Mouse (Mus musculus): ENCODE data around the gene Spata2l.
"Not testable (repeated sequence)": the region's sequence is repeated elsewhere in the genome, so short reads cannot be mapped to it uniquely, and the experiment has no call there.

Spata2l gene

DNA sequence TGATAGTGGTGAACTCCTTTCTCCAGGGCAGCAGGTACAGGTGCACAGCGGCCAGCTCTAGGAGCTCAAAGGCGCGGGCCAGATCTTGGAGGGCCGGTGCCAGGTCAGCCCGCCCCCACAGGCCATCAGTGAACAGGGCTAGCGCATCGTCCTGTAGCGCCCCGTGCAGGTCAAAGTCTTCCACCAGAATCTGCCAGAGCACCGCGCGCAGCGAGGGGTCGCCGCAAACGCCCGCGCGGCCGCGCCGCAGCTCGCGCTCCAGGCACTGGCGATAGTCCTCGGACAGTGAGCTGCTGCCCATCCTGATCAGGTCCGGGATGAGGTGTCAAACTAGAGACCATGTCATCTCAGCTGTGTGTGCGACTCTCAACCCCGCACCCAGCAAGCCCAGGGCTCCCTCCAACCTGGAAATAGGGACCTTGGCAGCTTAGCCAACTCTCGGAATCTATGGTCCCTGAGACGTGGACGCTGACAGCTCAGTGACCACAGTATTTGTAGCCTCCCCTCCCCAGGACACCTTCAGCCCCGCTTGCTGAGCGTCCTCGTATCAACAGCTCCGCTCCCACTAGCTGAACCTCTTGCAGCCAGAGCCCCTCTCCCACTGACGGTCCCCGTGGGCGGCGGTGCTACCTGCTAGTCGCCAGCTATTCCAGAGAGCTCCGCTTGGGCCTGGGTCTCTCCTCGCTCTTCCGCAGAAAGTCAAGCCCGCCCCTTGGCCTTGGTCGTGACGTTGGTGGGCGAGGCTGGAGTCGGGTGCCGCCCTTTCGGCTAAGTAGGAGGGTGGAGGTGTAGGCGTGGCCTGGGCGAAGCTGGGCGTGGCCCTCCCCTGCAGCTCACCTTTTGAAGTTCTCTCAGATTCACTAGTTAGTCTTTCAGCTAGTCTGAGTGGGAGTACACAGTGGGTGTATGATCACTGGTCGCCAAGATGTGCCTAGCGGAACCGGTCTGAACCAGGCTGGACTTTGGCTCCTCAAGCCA lies at the start of gene Spata2l:
Gene Spata2l (minus strand): TSS at position 714 of the 978 bp plus-strand sequence.
- peak; percentile 84 for DNase-seq (ENCODE audit: low spot score)

GRCm38 (mm10) chr8:123284493-123284892 lies 48.5 kb upstream of the Spata2l start:
- no peak for DNase-seq (ENCODE audit: low spot score)

GRCm38 (mm10) chr8:123283991-123284390 lies 48.0 kb upstream of the Spata2l start:
- DNase-seq (ENCODE audit: low spot score): no peak

GRCm38 (mm10) chr8:123282994-123283393 lies 47.0 kb upstream of the Spata2l start:
- not testable (repeated sequence) for DNase-seq (ENCODE audit: low spot score)

DNA sequence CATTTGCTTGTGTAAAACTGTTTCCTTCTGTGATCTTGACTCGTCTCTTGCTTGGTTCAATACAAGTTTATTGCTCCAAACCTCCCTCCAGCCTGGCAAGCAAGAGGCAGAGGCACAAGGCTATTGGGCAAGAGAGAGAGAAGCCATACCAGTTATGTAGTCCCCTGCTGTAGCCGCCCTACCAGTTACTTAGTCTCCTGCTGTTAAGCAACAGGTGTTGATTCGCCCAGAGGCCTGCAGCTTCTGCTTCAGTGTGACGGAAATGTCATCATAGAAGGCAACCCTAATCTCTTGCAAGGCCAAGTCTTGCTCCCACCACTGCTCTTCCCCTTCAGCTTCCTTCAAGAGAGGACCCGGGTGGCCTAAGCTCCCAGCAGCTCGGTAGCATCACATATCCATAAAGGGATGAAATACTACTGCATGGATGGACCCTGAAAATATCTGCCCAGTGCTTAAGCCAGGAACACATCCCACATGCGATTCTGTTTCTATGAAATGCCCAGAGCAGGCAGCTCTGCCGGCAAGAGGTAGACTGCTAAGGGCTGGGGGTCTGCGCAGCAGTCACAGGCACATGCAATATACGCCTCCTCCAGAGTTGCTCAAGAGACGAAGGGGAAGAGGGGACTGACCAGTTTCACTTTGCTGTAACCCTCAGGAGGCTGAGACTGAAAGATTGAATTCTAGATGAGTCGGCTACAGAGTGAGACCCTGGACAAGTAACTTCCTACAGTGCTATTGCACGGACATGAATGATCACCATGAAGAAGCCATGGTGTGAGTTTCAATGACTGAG lies 44.5 kb upstream of the Spata2l start:
- no peak for DNase-seq (ENCODE audit: low spot score)

- no peak for DNase-seq (ENCODE audit: low spot score)
These were observed 43.8 kb upstream of the Spata2l start for GRCm38 (mm10) chr8:123279828-123280227.

DNA sequence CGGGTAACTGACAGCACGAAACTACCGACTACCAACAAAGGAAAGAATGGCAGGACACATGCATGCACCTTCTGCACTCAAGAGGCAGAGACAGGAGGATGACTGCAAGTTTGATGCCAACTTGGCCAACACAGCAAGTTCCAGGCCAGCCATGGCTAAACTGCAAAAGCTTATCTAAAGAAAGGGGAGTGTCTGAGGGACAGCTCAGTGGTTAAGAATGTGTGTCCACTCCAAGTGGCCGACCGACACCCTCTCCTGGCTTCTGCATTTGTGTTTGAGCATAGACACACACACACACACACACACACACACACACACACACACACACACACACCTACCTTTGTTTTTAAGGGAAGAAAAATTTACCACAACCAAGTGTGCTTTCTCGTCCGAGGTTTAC lies 42.4 kb upstream of the Spata2l start:
- no peak for DNase-seq (ENCODE audit: low spot score)

- DNase-seq (ENCODE audit: low spot score): no peak
These were observed 39.1 kb upstream of the Spata2l start for GRCm38 (mm10) chr8:123275096-123275495.

DNA sequence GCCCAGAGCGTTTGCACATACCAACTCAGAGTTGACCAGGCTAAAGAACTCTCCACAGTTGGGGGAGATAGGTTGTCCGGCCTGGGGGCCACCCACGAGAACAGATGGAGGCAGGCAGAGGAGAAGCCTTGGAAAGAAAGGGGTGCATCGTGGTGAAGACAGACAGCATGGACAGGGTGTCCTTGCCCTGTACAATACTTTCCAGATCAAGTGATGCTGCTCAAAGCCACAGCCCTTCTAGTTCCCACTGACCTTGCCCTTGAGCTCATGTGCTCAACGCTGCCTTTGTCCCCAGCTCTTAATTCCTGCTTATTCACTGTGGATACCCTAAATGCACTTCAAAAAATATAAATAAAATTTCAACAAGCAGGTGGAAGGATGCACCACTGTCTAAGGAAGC lies 38.4 kb upstream of the Spata2l start:
- no peak for DNase-seq (ENCODE audit: low spot score)

DNA sequence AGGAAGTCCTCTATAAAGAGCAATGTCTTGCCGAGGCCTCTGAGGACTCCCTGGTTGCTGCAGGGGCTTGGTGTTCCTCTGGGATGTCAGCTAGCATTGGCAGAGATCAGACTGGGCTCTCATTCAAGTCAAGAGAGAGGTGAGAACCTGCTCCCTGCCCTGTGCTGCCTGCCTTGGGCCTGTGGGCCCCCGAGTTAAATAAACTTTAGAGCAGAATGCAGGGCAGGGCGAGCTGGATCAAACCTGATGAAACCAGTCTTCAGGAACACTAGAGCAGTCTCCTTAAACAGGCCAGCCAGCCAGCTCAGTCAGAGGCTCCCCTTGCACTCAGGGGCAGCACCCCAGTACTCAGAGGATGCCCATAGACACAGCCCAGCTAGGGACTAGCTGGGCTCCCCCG lies 35.9 kb upstream of the Spata2l start:
- no peak for DNase-seq (ENCODE audit: low spot score)

DNA sequence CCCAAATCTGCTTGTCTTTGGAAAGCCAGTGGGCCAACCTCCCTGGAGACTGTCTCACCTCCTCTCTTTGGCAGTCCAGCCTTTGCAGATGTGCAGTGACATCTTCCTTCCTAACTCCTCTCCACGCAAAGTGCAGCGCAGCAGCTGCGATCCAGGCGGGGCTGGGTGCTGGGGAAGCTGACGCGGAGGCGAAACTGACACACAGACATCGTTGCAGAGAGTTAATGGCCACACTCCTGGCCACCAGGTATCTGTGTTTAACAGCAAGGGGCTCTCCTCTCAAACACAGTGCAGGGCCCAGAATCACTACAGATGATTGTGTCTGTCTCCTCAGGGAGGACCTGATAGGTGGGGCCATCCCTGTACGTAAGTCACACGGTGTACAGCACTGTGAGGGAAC lies 35.1 kb upstream of the Spata2l start:
- DNase-seq (ENCODE audit: low spot score): no peak

DNA sequence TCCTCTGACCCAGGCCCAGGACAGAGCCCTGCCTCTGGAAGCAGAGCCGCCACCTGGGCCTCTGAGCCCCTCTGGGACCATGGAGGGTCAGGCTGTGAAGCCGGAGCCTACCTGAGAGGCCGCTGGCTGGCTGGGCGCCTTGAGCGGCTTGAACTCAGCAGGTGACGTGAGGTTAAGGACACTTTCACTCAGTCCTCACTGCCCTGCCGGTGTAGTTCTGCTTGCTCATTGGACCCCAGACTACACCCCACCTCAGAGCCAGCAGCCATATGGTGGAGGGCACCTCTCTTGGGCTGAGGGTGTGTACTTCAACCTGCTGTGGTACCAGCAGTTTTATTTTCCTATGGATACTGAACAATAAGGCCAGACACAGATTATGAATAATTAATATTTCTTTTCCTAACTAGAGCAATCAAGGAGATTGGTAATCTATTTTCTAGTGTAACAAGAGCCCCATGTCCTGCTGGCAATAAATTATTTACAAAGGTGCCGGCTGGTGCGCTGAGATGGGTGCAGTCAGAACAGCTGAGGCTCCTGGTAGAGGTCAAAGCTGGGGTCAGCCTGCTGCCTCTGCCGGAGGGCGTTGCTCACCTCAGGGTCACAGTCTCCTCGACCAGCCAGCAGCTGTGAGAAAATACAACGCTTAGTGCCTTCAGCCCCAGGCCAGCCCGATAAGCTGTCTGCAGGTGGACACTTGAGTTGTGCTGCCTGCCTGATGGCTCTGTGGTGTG lies 32.1 kb upstream of the Spata2l start:
- no peak for DNase-seq (ENCODE audit: low spot score)

DNA sequence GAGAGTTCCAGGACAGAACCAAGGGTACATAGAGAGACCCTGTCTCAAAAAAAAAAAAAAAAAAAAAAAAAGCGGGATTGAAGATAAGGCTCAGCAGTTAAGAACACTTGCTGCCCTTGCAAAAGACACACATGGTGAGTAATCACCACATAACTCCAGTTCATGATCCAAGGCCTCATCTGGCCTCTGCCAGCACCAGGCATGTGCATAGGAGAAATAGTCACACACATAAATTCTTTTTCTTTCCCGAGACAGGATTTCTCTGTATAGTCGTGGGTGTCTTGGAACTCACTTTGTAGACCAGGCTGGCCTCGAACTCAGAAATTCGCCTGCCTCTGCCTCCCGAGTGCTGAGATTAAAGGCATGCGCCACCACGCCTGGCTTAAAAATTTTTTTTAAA lies 21.6 kb upstream of the Spata2l start:
- not testable (repeated sequence) for DNase-seq (ENCODE audit: low spot score)

GRCm38 (mm10) chr8:123257114-123257513 lies 21.1 kb upstream of the Spata2l start:
- no peak for DNase-seq (ENCODE audit: low spot score)

DNA sequence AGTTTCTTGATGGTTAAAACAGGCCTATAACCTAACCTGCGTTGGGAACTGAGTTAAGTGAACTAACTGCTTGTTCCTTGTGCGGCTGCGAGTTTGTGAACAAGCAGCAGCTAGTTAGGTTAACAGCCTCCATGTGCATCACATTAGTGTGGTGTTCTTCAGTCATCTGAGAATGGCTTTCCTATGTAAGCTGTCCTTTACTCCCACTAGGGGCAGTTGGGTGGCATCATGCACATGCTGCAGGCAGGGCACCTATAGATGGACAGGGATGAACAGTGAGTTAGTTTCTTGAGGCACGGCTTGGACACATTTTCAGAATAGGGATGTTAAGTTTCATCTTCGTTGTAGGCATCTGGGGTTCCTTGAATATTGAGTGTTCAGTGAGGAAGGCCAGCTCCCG lies 19.1 kb upstream of the Spata2l start:
- DNase-seq (ENCODE audit: low spot score): no peak

- peak; percentile 87 for DNase-seq (ENCODE audit: low spot score)
These were observed 18.3 kb upstream of the Spata2l start, which contains the start of the genes Zfp276 and Vps9d1 for GRCm38 (mm10) chr8:123254099-123254885. Zfp276 (plus strand) TSS chr8:123254195. Vps9d1 (minus strand) TSS chr8:123254348.

DNA sequence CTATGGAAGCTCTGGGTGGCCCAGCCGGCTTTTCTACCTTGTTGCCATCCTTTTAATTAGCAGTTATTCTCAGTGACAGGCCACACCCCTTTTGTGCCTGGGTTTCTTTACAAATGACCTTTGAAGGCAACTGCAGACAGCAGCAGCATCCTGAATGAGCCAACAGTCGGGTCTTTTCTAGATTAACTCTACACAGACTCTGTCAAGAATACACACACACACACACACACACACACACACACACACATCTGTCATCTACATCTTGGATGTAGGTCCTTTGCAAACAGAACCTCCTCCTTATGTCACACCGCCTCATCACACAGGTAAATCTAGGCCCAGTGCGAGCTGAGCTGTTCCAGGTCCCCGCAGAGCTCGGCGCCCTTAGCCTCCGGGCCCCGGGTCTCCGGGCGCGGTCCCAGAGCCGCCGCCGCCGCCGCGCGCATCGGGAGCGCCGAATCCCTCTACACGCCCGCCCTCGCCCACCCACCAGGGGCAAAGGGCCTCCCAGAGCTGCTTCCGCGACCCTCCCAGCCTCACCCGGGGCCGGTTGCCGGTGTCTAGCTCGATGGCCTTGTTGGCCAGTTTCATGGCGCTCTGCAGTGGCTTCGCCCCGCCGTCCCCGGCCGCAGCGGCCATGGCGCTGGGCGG lies 17.5 kb upstream of the Spata2l start:
- DNase-seq (ENCODE audit: low spot score): no peak

DNA sequence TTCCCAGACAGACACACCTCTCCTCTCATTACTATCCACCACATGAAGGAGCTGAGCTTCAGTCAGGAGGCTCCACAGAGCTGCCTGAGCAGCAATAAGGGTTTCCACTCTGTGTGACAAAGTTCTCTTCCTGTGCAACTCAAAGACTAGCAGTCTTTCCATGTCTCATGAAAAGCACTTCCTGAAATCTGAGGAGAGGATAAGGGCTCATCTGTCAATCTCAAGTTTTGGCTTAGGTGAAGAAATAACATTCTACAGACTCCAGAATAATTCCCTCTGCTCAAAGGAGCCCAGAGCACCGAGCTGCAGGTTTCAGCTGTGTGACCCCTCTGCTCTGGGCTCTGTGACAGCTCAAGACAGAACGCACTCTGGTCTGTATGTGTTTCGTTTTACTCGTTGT lies 16.9 kb upstream of the Spata2l start:
- DNase-seq (ENCODE audit: low spot score): no peak

DNA sequence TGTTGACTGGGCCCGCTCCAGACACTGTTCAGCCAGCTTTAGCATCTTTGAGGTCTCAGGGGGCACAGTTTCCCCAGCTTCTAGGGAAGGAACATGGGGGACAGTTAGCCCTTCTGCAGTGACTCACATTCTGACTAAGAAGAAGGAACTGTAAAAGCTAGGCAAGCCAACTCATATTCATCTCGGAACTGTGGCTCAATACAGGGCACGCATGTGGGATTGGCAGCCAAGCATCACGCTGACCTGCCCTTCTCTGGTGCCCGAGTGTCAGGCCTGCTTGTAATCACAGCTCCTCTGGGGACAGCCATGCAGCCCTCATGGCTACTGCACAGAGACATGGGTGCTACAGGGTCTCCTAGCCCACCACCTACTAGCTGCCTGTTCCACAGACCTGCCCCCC lies 14.9 kb upstream of the Spata2l start:
- DNase-seq (ENCODE audit: low spot score): no peak

- DNase-seq (ENCODE audit: low spot score): no peak
These were observed 12.6 kb upstream of the Spata2l start for GRCm38 (mm10) chr8:123248596-123248995.

GRCm38 (mm10) chr8:123247748-123248147 lies 11.7 kb upstream of the Spata2l start:
- no peak for DNase-seq (ENCODE audit: low spot score)
